Mouse (Mus musculus): ENCODE data around the gene Trak2. TPM values are rescaled to one million over a fixed set of nuclear protein-coding genes. Genes with fewer than 3 reads are reported as not detected.
"Not testable (repeated sequence)": the region's sequence is repeated elsewhere in the genome, so short reads cannot be mapped to it uniquely, and the experiment has no call there.

Trak2 gene
- total RNA-seq, 2 experiments from 2014 or later, result 188 to 202 TPM

DNA sequence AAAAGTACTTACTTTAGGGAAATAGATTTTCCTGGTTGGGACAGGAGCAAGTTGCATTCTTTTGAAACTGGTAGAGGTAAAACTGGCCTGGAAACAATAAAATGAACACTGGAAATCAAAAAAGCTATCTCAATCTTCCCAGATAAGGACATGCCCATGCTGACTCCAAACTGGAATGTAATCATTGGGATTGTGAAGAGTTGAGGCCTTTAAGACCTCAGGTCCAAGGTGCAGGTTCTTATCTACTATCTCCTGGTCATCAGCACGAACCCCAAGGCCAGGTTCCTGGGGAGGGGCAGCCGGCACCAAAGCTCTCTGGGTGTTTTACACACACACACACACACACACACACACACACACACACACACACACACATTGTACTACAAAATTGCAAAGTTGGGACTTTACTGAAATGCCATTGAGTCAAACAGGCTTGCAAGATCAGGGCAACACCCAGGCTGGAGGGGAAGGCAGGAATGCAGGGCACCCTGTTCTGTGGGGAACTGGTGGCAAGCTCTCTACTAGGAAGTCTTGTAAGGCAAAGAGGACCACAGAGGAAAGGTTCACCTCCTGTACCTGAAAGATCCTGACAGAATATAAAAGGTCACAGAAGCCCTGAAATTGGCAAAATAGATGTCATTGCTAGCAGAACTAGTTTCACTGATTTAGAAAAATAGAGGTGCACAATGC is 81.6 kb downstream of the Trak2 start:
- not testable (repeated sequence) for DNase-seq (ENCODE audit: extremely low spot score in 1 of 2, low spot score in 1 of 2)

DNA sequence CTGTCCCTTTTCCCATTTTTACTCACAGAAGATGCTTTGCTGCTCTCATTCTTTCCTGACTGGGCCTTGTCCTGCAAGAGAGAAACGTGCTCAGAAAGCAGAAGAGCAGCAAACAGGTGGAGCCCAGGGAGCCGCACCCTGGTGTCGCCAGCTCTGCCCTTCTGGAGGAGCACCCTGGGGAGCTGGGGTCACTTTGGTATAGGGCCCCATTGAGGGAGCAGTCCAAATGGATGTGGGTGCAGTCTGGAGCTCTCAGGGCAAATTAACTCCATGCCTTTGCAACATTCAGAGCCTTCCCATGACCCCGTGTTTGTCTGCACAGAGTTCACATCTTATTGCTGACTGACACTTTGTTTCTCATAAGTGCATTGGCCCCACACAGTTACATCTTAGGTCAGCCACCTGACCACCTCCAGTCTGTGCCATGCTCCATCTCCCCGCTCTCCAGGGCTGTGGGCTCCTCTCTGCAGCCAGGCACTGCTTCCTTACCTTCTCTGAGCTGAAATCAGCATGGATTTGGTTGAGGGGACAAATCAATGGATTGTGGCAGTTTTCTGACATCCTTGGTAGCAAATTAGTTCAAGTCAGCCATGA is 82.4 kb downstream of the Trak2 start:
- not testable (repeated sequence) for DNase-seq (ENCODE audit: extremely low spot score in 1 of 2, low spot score in 1 of 2)

DNA sequence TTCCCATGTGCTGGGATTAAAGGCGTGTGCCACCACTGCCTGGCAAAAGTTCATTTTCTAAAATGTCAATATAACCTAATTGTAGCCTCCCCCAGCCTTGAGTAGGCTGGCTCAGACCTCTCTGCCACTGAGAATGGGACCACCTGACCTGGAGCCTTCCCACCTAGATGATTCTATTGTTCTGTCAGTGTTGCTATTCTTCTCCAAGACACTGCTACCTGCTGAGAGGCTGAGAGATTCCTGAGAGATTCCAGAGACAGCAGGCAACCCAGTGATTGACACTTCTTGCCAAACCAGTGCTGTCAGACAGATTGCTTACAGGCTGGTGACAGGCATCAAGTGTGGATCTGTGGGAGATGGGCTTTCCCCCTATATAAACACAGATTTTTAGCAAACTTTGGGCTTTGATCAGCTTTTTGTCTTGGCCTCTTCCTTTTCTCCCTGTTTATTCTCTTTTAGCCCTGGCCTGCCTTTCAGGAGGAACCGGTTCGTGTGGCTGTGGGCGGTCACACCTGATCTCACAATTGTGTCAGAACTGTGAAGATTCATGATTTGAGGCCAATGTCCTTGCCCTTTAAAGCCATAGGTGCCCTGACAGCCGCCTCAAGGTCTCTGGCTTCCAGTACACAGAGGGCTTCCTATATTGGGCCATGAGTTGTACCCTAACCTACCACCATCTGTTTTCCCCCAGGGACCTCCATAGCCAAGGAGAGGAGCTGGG is 83.2 kb downstream of the Trak2 start:
- no peak for DNase-seq (ENCODE audit: extremely low spot score in 1 of 2, low spot score in 1 of 2)

DNA sequence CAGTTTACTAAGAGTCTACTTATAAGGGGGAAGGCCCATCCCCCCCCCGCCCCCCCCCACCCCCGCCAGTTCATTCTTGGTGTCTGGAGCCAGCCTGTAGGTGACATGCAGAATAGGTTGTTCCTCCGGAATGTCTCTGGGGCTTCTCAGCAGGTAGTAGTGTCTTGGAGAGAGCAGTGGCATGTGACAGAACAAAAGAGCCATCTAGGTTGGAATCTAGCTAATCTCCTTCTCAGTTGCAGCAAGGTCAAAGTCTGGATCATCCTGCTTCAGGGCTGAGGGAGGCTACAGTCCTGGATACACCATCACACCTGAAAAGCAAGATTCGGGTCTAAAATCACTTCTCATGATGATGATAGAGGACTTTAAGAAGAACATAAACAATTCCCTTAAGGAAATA is 87.6 kb downstream of the Trak2 start:
- DNase-seq (ENCODE audit: extremely low spot score in 1 of 2, low spot score in 1 of 2), result no peak

DNA sequence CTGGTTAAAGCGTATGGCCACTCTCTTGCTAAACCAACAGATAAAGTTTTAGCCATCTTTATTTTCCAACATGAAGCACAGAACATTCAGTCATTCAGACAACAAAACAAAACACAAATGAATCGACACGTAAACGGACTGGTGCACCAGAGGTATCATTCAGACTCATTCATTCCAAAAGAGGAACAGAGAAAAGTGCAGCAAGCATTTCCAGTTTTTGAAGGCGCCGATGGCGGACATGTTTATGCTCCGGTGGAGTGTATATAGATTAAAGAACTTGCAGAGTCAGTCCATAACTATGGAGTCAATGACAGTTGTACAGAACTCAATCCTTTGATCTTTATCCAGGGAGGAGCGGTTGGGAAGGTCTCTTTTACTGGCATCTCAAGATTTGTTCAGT is 90.0 kb downstream of the Trak2 start:
- DNase-seq (ENCODE audit: extremely low spot score in 1 of 2, low spot score in 1 of 2), result not testable (repeated sequence)

DNA sequence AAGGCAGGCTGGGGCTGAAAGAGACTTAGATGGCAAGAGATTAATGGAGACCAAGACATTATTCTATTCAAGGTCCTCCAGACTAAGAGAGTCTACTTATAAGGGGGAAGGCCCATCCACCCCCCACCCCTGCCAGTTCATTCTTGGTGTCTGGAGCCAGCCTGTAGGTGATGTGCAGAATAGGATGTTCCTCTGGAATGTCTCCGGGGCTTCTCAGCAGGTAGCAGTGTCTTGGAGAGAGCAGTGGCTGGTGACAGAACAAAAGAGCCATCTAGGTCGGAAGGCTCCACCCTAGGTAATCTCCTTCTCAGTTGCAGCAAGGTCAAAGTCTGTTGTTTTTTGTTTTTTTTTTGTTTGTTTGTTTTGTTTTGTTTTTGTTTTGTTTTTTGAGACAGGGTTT is 93.9 kb downstream of the Trak2 start:
- DNase-seq (ENCODE audit: extremely low spot score in 1 of 2, low spot score in 1 of 2), result not testable (repeated sequence)

DNA sequence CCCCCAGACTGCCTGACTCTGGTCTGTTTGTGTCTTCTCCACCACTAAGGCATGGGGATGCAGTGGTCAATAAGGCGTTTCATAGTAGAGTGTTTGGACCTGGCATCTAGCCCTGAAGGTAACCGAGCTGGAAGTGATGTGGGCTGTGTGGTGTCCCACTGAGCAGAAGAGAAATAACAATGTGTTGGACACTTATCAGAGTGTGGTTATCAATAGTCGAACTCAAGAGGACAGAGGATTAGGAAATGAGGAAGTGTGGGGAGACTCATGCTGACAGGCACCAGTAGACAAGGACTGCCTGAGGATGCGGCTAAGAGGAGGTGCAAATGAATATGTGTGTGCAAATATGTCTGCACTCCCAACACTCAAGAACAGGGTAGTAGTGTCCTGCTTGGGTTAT is 96.7 kb downstream of the Trak2 start:
- DNase-seq (ENCODE audit: extremely low spot score in 1 of 2, low spot score in 1 of 2), result not testable (repeated sequence)

DNA sequence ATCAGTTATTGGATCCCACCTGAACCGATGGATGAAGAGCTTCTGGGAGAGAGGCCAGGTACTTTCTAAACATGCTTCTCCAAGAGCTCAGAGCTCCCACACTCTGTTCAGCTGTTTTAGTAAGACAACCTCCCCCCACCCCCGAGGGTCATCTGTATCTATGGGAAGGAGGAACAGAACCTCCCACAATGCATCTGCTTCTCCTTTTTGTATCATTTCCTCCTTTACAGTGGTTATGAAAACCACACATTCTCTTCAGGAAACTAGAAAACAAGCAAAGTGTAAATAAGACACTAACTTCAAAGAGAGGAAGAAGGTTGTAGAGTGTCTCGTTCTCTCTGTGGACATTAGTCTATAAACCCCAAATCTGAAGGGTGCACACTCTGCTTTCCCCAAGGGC is 112.6 kb downstream of the Trak2 start:
- DNase-seq (ENCODE audit: extremely low spot score in 1 of 2, low spot score in 1 of 2), result not testable (repeated sequence)

DNA sequence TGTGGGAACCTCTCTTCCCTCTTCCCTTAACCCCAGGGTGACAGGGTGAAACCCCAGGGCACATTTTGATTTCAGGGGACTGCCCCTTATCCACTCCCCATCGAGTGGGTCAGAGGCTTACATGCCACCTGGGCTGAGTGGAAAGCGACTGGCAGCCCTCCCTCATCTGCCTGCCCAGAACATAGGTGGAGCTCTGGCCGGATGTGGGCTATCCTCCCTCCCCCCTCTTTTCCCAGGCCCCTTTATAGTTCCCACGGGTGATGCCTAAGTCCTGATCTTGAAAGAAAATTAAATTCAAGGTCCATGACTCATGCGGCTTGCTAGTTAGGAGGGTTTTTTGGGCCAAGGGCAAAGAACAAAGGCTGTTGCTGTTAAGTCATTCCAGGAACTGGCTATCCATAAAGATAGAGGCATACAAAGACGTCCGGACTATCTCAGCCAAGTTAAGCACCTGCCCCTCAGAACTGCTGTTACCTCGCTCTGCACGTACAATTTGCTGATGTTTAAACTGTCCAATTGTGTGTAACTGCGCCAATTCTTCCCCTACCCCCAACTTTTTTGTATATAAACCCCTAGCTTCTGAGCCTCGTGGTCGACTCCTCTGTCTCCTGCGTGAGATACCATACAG is 113.4 kb downstream of the Trak2 start:
- DNase-seq (ENCODE audit: extremely low spot score in 1 of 2, low spot score in 1 of 2), result not testable (repeated sequence)

DNA sequence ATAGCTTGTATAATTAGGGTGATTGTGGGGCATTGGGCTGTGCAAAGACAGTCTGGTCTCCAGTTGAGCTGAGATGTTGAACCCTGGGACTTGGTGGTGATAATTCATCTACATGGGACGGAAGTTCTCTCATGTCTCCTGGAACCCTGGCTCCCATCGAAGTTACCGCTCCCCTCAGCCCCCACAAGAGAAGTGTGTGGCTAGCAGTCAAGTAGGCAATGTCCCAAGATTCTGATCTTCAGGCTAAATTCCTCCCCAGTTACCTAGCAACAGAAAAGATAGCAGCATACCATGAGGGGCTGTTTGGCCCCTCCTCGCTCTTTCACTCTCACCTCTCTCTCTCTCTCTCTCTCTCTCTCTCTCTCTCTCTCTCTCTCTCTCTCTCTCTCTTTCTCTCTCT is 114.1 kb downstream of the Trak2 start:
- not testable (repeated sequence) for DNase-seq (ENCODE audit: extremely low spot score in 1 of 2, low spot score in 1 of 2)

DNA sequence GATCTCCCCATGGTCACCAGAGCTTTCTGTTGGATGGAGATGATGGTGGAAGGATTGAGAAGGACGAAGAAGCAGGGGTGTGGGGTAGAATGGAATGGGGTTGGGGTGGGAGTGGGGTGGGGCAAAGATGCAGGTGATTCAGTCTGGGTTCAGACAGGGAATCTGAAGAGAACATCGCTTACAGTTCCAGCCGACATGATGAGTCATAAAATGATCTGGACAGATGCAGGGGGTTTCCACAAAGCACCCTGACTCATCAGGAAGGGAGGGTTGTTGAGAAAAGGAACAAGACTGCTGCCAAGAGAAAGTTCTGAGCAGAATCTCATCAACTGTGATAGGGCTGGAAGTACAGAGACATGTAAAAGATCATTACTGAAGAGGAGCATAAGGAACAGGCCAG is 116.4 kb downstream of the Trak2 start:
- not testable (repeated sequence) for DNase-seq (ENCODE audit: extremely low spot score in 1 of 2, low spot score in 1 of 2)

Other genes with a start within 250 kb of the Trak2 start
- 1 to 10 TPM; 2.7 TPM for gene Casp8, start 178.1 kb downstream of the Trak2 start, total RNA-seq (2021)
- gene Stradb, start 92 bp upstream of the Trak2 start, total RNA-seq (2021), result 10 to 100 TPM; 42.3 to 46.0 TPM
- not detected for gene C2cd6, start 121.5 kb upstream of the Trak2 start, total RNA-seq (2021)
- gene Tmem237, start 147.0 kb upstream of the Trak2 start, total RNA-seq (2021), result 10 to 100 TPM; 27.9 to 29.2 TPM
- 1 to 10 TPM; 1.2 to 1.9 TPM for gene Mpp4, start 190.0 kb upstream of the Trak2 start, total RNA-seq (2021)